Mouse (Mus musculus) kidney, postnatal 0 days (tissue): ENCODE data around the gene Dcaf15. TPM values are rescaled to one million over a fixed set of nuclear protein-coding genes. Genes with fewer than 3 reads are reported as not detected.
A peak's percentile ranks its signal among the peaks of the same experiment; 100 is the strongest.

ENCODE experiments used
- ATAC-seq: fragments of 200-750 bp; cut with Nextera tagmentation; replicated peaks from 2 replicates; pipeline ENCODE4 v1.8.0; 2017; ENCODE audit warnings: low read depth, moderate number of reproducible peaks, moderate TSS enrichment, moderate library complexity; ENCODE audit not compliant: low FRiP score
- DNase-seq: peaks from one replicate; pipeline ENCODE4 v3.0.0-alpha.2; 2016; ENCODE audit warnings: low spot score
- H3K27ac ChIP-seq: fragments of 300-500 bp; sonication (generic); 2 replicates; pipeline ENCODE4 v1.5.1; 2014; ENCODE audit warnings: mild to moderate bottlenecking
- H3K27me3 ChIP-seq: fragments of 300-500 bp; sonication (generic); 2 replicates; pipeline ENCODE4 v1.6.1; 2014; ENCODE audit warnings: low read length, mixed read lengths; ENCODE audit not compliant: insufficient read depth
- H3K36me3 ChIP-seq: fragments of 300-500 bp; sonication (generic); 2 replicates; pipeline ENCODE4 v1.6.1; 2014; ENCODE audit warnings: low read length, mixed read lengths; ENCODE audit not compliant: insufficient read depth
- H3K4me1 ChIP-seq: fragments of 300-500 bp; sonication (generic); replicated peaks from 2 replicates; pipeline ENCODE4 v1.6.1; 2014; ENCODE audit warnings: antibody characterized with exemption, low read length, mixed read lengths; ENCODE audit not compliant: insufficient read depth
- H3K4me2 ChIP-seq: fragments of 300-500 bp; sonication (generic); 2 replicates; pipeline ENCODE4 v1.6.1; 2014; ENCODE audit warnings: mild to moderate bottlenecking, low read length, moderate library complexity, mixed read lengths
- H3K4me3 ChIP-seq: fragments of 300-500 bp; sonication (generic); replicated peaks from 2 replicates; pipeline ENCODE4 v1.5.1; 2014; ENCODE audit warnings: low read depth, low read length
- H3K9ac ChIP-seq: fragments of 300-500 bp; sonication (generic); 2 replicates; pipeline ENCODE4 v1.6.1; 2014; ENCODE audit warnings: low read depth, low read length
- H3K9me3 ChIP-seq: fragments of 300-500 bp; sonication (generic); replicated peaks from 2 replicates; pipeline ENCODE4 v1.6.1; 2016; ENCODE audit warnings: low read length, inconsistent platforms, mixed read lengths
- CTCF ChIP-seq: IDR thresholded peaks from 2 replicates; pipeline ENCODE4 v1.5.1; 2016; ENCODE audit warnings: antibody characterized with exemption, low read depth, mild to moderate bottlenecking, moderate library complexity
- WGBS: fragments of 180-500 bp; shearing (Covaris S2); extraction: QIAGEN DNeasy Blood & Tissue Kit; methylation state at CpG from one replicate; pipeline ENCODE4 v1.1.7; 2014; 5-methylcytosine and 5-hydroxymethylcytosine counted together
- polyA plus RNA-seq: library from polyadenylated mRNA; unstranded; fragments of >200 nt; fragmentation: Nextera tagmentation; extraction: Ambion mirVana; gene quantifications from 2 replicates; pipeline ENCODE4 v1.2.1, GENCODE M21; 2015

Dcaf15 gene
- polyA plus RNA-seq, 1 experiment from 2014 or later, result 7.5 TPM

DNA sequence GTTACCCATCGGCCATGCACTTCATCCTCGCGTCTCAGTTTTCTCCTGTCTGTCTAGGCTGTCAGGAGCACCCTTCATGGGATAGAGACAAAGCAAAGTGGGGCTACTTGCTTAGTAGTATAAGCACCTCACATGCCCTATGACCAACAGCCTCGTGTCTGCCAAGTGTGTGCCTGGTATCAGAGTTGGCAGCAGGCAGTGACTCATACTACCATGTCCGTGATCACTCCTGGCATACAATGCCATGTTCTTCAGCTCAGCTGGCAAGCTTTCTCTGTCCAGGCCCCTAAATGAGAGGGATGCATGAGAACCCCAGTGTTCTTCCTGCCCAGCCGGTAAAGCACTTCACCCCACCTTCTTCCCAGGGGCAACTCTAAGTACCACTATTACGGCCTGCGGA lies 14.0 kb downstream of the Dcaf15 start:
- Histone ChIP-seq H3K36me3 (peaks cover 68% of the 10 kb centered on the region), H3K4me2 (no peak overlapping the region), H3K4me3 (no peak overlapping the region), H3K4me1 (no peaks in the 10 kb centered on the region), H3K9ac (no peak overlapping the region), H3K27ac (no peak overlapping the region), H3K27me3 (no peaks in the 10 kb centered on the region), H3K9me3 (no peaks in the 10 kb centered on the region)
- TF ChIP-seq CTCF, result no peak
- WGBS, result 88% methylated on average over 8 of the region's 8 CpGs
- DNase-seq (no peak), ATAC-seq (no peak)

DNA sequence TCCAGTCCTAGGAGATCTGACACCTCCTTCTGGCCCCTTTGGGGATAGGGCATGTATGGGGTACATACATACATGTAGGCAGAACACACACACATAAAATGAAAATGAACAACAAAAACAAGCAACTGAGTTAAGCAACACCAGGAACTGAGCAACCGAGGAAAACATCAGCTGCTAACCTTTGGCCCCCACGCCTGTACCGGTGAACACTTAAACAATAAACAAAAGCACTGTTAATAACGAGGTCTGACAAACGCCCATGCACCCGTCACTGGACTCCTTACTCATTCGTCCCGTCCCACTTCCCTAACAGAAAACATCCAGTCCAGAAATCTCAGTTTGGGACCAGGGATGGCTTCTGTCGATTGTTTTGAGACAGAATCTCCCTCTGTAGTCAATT lies 15.3 kb downstream of the Dcaf15 start:
- Histone ChIP-seq H3K27ac (no peak overlapping the region), H3K9me3 (no peaks in the 10 kb centered on the region), H3K4me1 (no peaks in the 10 kb centered on the region), H3K27me3 (no peaks in the 10 kb centered on the region), H3K4me2 (no peak overlapping the region), H3K9ac (no peak overlapping the region), H3K4me3 (no peak overlapping the region), H3K36me3 (peaks cover 56% of the 10 kb centered on the region)
- ATAC-seq, result no peak
- TF ChIP-seq CTCF, result no peak
- no peak for DNase-seq
- WGBS, result 76% methylated on average over 9 of the region's 9 CpGs

DNA sequence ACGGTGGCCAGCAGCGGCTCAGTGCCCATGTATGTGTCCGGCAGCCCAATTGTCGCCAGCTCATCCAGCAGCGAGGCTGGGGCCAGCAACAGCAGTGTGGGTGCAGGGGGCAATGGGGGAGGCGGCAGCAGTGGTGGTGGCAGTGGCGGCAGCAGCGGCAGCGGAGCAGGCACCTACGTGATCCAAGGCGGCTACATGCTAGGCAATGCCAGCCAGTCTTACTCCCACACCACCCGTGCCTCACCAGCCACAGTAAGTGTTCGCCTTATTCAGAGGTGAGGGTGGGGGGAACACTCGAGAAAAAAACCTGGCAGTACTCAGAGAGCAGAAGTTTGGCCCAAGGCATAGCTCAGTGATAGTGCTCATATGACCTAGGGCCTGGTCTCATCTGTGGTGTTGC lies 16.7 kb downstream of the Dcaf15 start:
- no peak overlapping the region for H3K4me2 ChIP-seq
- H3K9ac ChIP-seq, result no peak overlapping the region
- no peak overlapping the region for H3K27ac ChIP-seq
- H3K4me1 ChIP-seq, result no peaks in the 10 kb centered on the region
- no peaks in the 10 kb centered on the region for H3K9me3 ChIP-seq
- H3K27me3 ChIP-seq, result no peaks in the 10 kb centered on the region
- no peak overlapping the region for H3K4me3 ChIP-seq
- DNase-seq (no peak), ATAC-seq (no peak)
- H3K36me3 ChIP-seq, result peaks cover 59% of the 10 kb centered on the region
- no peak for TF ChIP-seq CTCF
- WGBS, result 87% methylated on average over 14 of the region's 14 CpGs

DNA sequence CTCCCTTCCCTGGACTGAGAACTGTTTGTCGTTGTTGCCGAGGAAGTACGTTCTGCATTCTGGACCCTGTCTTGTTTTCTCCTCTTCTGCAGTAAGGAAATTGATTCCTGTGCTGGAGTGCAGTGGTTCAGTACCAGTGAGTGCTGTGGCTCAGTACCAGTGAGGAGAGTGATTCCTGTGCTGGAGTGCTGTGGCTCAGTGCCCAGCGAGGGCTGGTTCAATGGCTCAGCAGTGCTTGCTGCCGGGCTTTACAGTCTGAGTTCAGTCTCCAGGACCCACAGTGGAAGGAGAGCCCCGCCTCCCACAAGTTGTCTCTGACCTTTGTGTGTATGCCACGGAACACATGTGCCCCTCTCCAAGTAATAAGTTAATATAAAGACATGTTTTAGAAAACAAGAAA lies 17.4 kb downstream of the Dcaf15 start:
- no peak for ATAC-seq
- H3K9me3 ChIP-seq, result no peaks in the 10 kb centered on the region
- H3K9ac ChIP-seq, result no peak overlapping the region
- WGBS, result 90% methylated on average over 7 of the region's 7 CpGs
- H3K27me3 ChIP-seq, result no peaks in the 10 kb centered on the region
- H3K27ac ChIP-seq, result no peak overlapping the region
- no peaks in the 10 kb centered on the region for H3K4me1 ChIP-seq
- H3K4me3 ChIP-seq, result no peak overlapping the region
- no peak for DNase-seq
- no peak overlapping the region for H3K4me2 ChIP-seq
- peaks cover 59% of the 10 kb centered on the region for H3K36me3 ChIP-seq
- TF ChIP-seq CTCF, result no peak

DNA sequence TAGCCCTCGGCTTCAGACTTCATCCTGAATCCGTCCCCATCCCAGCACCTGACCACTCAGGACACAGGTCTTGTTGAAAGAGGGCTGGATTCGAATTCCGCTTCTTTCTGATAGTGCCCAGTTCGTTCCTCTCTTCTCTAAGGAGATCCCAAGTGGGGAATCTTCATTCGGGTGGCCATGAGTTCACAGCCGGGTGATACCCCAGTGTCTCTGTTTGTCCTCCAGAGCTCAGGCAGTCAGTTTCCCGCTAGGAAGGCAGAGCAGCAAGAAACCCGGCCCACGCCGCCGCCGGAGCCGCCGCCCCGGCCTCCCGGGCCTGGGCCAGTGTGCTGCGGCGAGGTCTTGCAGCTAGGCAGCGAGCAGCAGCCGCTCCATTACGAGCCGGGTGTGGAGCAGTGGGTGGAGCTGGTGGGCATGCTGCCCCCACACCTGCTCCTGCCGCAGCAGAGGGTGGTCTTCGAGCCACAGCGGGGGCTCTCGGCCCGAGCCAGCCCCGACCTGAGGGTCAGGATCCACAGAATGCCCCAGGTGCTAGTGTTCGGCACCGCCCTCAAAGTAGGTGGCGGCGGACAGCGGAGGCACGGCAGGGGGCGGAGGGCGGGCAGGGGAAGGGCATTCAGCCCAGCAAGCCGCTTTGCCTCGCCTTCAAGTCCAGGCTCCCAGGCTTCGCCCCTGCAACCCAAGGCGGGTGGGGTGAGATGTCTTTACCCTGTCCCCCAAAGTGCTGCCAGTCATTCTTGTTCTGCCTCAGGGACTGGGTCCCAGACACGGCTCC lies 20.0 kb downstream of the Dcaf15 start:
- H3K4me3 ChIP-seq, result no peak overlapping the region
- no peaks in the 10 kb centered on the region for H3K4me1 ChIP-seq
- 65% methylated on average over 42 of the region's 42 CpGs for WGBS
- no peak for TF ChIP-seq CTCF
- 0 out of 2 replicates have a peak overlapping the region, but pooled peaks have one; percentile 2 for H3K9ac ChIP-seq
- no peaks in the 10 kb centered on the region for H3K27me3 ChIP-seq
- ATAC-seq, result no peak
- no peak overlapping the region for H3K4me2 ChIP-seq
- H3K9me3 ChIP-seq, result no peaks in the 10 kb centered on the region
- DNase-seq, result no peak
- H3K27ac ChIP-seq, result no peak overlapping the region
- H3K36me3 ChIP-seq, result peaks cover 54% of the 10 kb centered on the region

DNA sequence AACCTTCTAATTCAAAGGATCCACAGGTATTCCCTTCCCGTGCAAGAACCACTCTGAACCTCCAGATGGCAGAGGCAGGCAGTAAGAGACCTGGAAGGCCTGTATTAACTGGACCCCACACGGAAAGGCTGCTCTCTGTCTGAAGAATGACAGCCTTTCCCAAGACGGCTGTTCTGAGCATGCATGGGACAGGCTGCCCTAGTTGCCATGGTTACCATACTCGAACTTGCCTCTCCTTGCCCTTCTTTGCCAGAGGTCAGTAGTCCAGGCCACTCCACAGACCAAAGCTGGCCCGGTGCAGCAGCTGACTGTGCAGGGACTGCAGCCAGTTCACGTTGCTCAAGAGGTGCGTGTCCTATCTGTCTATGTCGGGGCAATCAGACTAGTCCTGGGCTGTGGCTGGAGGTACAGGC lies 20.7 kb downstream of the Dcaf15 start:
- no peak overlapping the region for H3K4me2 ChIP-seq
- peaks cover 54% of the 10 kb centered on the region for H3K36me3 ChIP-seq
- no peaks in the 10 kb centered on the region for H3K4me1 ChIP-seq
- peak; percentile 60 for TF ChIP-seq CTCF
- H3K27me3 ChIP-seq, result no peaks in the 10 kb centered on the region
- no peak overlapping the region for H3K27ac ChIP-seq
- H3K4me3 ChIP-seq, result no peak overlapping the region
- DNase-seq (peak; percentile 59), ATAC-seq (peak; percentile 87)
- 0 out of 2 replicates have a peak overlapping the region, but pooled peaks have one; percentile 2 for H3K9ac ChIP-seq
- 33% methylated on average over 8 of the region's 8 CpGs for WGBS
- no peaks in the 10 kb centered on the region for H3K9me3 ChIP-seq
